Mouse (Mus musculus): ENCODE measurements around the gene Ccr7. TPM values are rescaled to one million over a fixed set of nuclear protein-coding genes. Genes with fewer than 3 reads are reported as not detected.
A peak's percentile ranks its signal among the peaks of the same experiment; 100 is the strongest.

The Ccr7 gene
- polyA plus RNA-seq (2016; fragmentation: Nextera tagmentation; extraction: Ambion mirVana), result 0.19 and 0.23 TPM in 2 replicates

GRCm38 (mm10) chr11:99154987-99155641 is at the start of gene Ccr7:
Gene Ccr7 (minus strand): TSS chr11:99155077.
- H3K4me1 ChIP-seq, result no peaks in the 10 kb centered on the region
- no peak within 1 kb of the TSS for H3K4me2 ChIP-seq (replicated peaks)
- H3K27ac ChIP-seq, result no peak within 1 kb of the TSS
- WGBS, result 77% methylated on average over 12 of the region's 12 CpGs
- no peaks in the 10 kb centered on the region for H3K36me3 ChIP-seq
- ATAC-seq (ENCODE audit: low FRiP score, low read depth), result no peak
- H3K9ac ChIP-seq, result no peak within 1 kb of the TSS
- no peaks in the 10 kb centered on the region for H3K27me3 ChIP-seq (replicated peaks)
- no peak within 1 kb of the TSS for H3K4me3 ChIP-seq
- no peaks in the 10 kb centered on the region for H3K9me3 ChIP-seq

- no peak overlapping the region for H3K4me3 ChIP-seq
- no peaks in the 10 kb centered on the region for H3K36me3 ChIP-seq
- ATAC-seq (ENCODE audit: low FRiP score, low read depth), result no peak
- no peaks in the 10 kb centered on the region for H3K9me3 ChIP-seq
- H3K27ac ChIP-seq, result no peak overlapping the region
- 25% methylated on average over 14 of the region's 14 CpGs for WGBS
- H3K9ac ChIP-seq, result no peak overlapping the region
- H3K4me1 ChIP-seq, result no peaks in the 10 kb centered on the region
- no peak overlapping the region for H3K4me2 ChIP-seq (replicated peaks)
- H3K27me3 ChIP-seq (replicated peaks), result no peaks in the 10 kb centered on the region
Measured at GRCm38 (mm10) chr11:99189154-99189582, 34.3 kb upstream of the Ccr7 start.

GRCm38 (mm10) chr11:99187348-99187747 is 32.5 kb upstream of the Ccr7 start:
- Histone ChIP-seq H3K27ac (no peak overlapping the region), H3K9ac (no peak overlapping the region), H3K4me2 (replicated peaks) (no peak overlapping the region), H3K9me3 (no peaks in the 10 kb centered on the region), H3K27me3 (replicated peaks) (no peaks in the 10 kb centered on the region), H3K4me3 (no peak overlapping the region), H3K4me1 (peaks cover 7% of the 10 kb centered on the region; the same call in 1 of the 2 replicates), H3K36me3 (no peaks in the 10 kb centered on the region)
- ATAC-seq (ENCODE audit: low FRiP score, low read depth), result no peak
- WGBS, result 95% methylated on average over 4 of the region's 4 CpGs

- Histone ChIP-seq H3K9ac (no peak overlapping the region), H3K36me3 (no peaks in the 10 kb centered on the region), H3K27ac (no peak overlapping the region), H3K27me3 (replicated peaks) (no peaks in the 10 kb centered on the region), H3K4me1 (peaks cover 10% of the 10 kb centered on the region; the same call in 1 of the 2 replicates), H3K9me3 (no peaks in the 10 kb centered on the region), H3K4me3 (no peak overlapping the region), H3K4me2 (replicated peaks) (no peak overlapping the region)
- 75% methylated on average over 2 of the region's 2 CpGs for WGBS
- no peak for ATAC-seq (ENCODE audit: low FRiP score, low read depth)
Measured at GRCm38 (mm10) chr11:99186836-99187235, 32.0 kb upstream of the Ccr7 start.

GRCm38 (mm10) chr11:99182575-99182974 is 27.7 kb upstream of the Ccr7 start:
- no peaks in the 10 kb centered on the region for H3K36me3 ChIP-seq
- WGBS, result 49% methylated on average over 11 of the region's 11 CpGs
- no peaks in the 10 kb centered on the region for H3K9me3 ChIP-seq
- no peaks in the 10 kb centered on the region for H3K27me3 ChIP-seq (replicated peaks)
- 0 out of 2 replicates have a peak overlapping the region, but pooled peaks have one; percentile 3 for H3K4me2 ChIP-seq (replicated peaks)
- H3K27ac ChIP-seq, result no peak overlapping the region
- no peak overlapping the region for H3K9ac ChIP-seq
- no peak for ATAC-seq (ENCODE audit: low FRiP score, low read depth)
- H3K4me1 ChIP-seq, result peaks cover 10% of the 10 kb centered on the region; the same call in 1 of the 2 replicates
- H3K4me3 ChIP-seq, result no peak overlapping the region

GRCm38 (mm10) chr11:99180071-99180470 is 25.2 kb upstream of the Ccr7 start:
- no peaks in the 10 kb centered on the region for H3K27me3 ChIP-seq (replicated peaks)
- no peak overlapping the region for H3K27ac ChIP-seq
- H3K4me3 ChIP-seq, result no peak overlapping the region
- H3K9me3 ChIP-seq, result no peaks in the 10 kb centered on the region
- no peak overlapping the region for H3K4me2 ChIP-seq (replicated peaks)
- H3K4me1 ChIP-seq, result peaks cover 10% of the 10 kb centered on the region; the same call in 1 of the 2 replicates
- 88% methylated on average over 5 of the region's 5 CpGs for WGBS
- H3K9ac ChIP-seq, result no peak overlapping the region
- ATAC-seq (ENCODE audit: low FRiP score, low read depth), result no peak
- no peaks in the 10 kb centered on the region for H3K36me3 ChIP-seq

- no peak overlapping the region for H3K27ac ChIP-seq
- 59% methylated on average over 3 of the region's 3 CpGs for whole genome bisulfite sequencing
- peaks cover 8% of the 10 kb centered on the region; the same call in 1 of the 2 replicates for H3K4me1 ChIP-seq
- no peak overlapping the region for H3K4me3 ChIP-seq
- H3K9me3 ChIP-seq, result no peaks in the 10 kb centered on the region
- H3K9ac ChIP-seq, result no peak overlapping the region
- no peaks in the 10 kb centered on the region for H3K36me3 ChIP-seq
- no peak overlapping the region for H3K4me2 ChIP-seq (replicated peaks)
- no peak for ATAC-seq (ENCODE audit: low FRiP score, low read depth)
- no peaks in the 10 kb centered on the region for H3K27me3 ChIP-seq (replicated peaks)
Measured at GRCm38 (mm10) chr11:99177925-99178198, 23.0 kb upstream of the Ccr7 start.

- no peak for ATAC-seq (ENCODE audit: low FRiP score, low read depth)
- 0 out of 2 replicates have a peak, but pooled peaks cover 2% of the 10 kb centered on the region for H3K4me1 ChIP-seq
- H3K36me3 ChIP-seq, result no peaks in the 10 kb centered on the region
- H3K4me3 ChIP-seq, result no peak overlapping the region
- no peaks in the 10 kb centered on the region for H3K27me3 ChIP-seq (replicated peaks)
- WGBS, result 69% methylated on average over 5 of the region's 5 CpGs
- H3K9ac ChIP-seq, result no peak overlapping the region
- H3K27ac ChIP-seq, result no peak overlapping the region
- no peak overlapping the region for H3K4me2 ChIP-seq (replicated peaks)
- no peaks in the 10 kb centered on the region for H3K9me3 ChIP-seq
Measured at GRCm38 (mm10) chr11:99177054-99177924, 22.4 kb upstream of the Ccr7 start.

- Histone ChIP-seq H3K9ac (no peak overlapping the region), H3K27me3 (replicated peaks) (no peaks in the 10 kb centered on the region), H3K4me2 (replicated peaks) (no peak overlapping the region), H3K36me3 (no peaks in the 10 kb centered on the region), H3K4me3 (no peak overlapping the region), H3K27ac (no peak overlapping the region), H3K9me3 (no peaks in the 10 kb centered on the region), H3K4me1 (no peaks in the 10 kb centered on the region)
- 79% methylated on average over 4 of the region's 4 CpGs for WGBS
- ATAC-seq (ENCODE audit: low FRiP score, low read depth), result no peak
Measured at GRCm38 (mm10) chr11:99172002-99172401, 17.1 kb upstream of the Ccr7 start.

- H3K4me1 ChIP-seq, result no peaks in the 10 kb centered on the region
- WGBS, result 86% methylated on average over 2 of the region's 2 CpGs
Measured at GRCm38 (mm10) chr11:99171442-99171841, 16.6 kb upstream of the Ccr7 start.

GRCm38 (mm10) chr11:99170547-99171267 is 15.8 kb upstream of the Ccr7 start:
- no peak overlapping the region for H3K4me2 ChIP-seq (replicated peaks)
- H3K36me3 ChIP-seq, result no peaks in the 10 kb centered on the region
- no peak overlapping the region for H3K4me3 ChIP-seq
- H3K4me1 ChIP-seq, result no peaks in the 10 kb centered on the region
- H3K9me3 ChIP-seq, result no peaks in the 10 kb centered on the region
- no peak overlapping the region for H3K9ac ChIP-seq
- 84% methylated on average over 12 of the region's 12 CpGs for WGBS
- no peak for ATAC-seq (ENCODE audit: low FRiP score, low read depth)
- no peak overlapping the region for H3K27ac ChIP-seq
- H3K27me3 ChIP-seq (replicated peaks), result no peaks in the 10 kb centered on the region

More at GRCm38 (mm10) chr11:99171442-99171841, 16.6 kb upstream of the Ccr7 start:
- no peak for ATAC-seq (ENCODE audit: low FRiP score, low read depth)
- Histone ChIP-seq H3K4me2 (replicated peaks) (no peak overlapping the region), H3K9me3 (no peaks in the 10 kb centered on the region), H3K36me3 (no peaks in the 10 kb centered on the region), H3K9ac (no peak overlapping the region), H3K27ac (no peak overlapping the region), H3K27me3 (replicated peaks) (no peaks in the 10 kb centered on the region), H3K4me3 (no peak overlapping the region)

- Histone ChIP-seq H3K36me3 (no peaks in the 10 kb centered on the region), H3K27me3 (replicated peaks) (no peaks in the 10 kb centered on the region), H3K4me3 (no peak overlapping the region), H3K9ac (no peak overlapping the region), H3K4me2 (replicated peaks) (no peak overlapping the region), H3K9me3 (no peaks in the 10 kb centered on the region), H3K4me1 (no peaks in the 10 kb centered on the region), H3K27ac (no peak overlapping the region)
- no peak for ATAC-seq (ENCODE audit: low FRiP score, low read depth)
- WGBS, result 91% methylated on average over 6 of the region's 6 CpGs
Measured at GRCm38 (mm10) chr11:99170005-99170404, 15.1 kb upstream of the Ccr7 start.
